Mouse (Mus musculus): ENCODE data around the gene Pm20d2. TPM values are rescaled to one million over a fixed set of nuclear protein-coding genes. Genes with fewer than 3 reads are reported as not detected.

Pm20d2 gene
- 10 to 100 TPM; 15.6 to 42.2 (median 27.4) TPM for total RNA-seq (2022)

DNA sequence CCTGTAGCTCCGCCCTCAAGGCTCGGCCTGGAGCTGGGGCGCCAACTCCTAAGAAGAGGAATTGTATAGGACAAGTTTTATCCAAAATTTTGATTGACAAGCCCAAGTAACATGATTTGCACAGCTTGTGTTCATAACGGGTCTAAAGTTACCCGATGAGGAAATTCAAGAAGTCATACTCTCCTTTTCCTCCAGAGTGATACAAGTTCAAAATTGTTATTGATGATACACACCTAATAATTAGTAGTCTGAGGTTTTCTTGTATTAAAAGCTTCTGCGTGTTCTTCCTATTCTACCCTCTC lies at the start of gene Pm20d2:
Gene Pm20d2 (minus strand): TSS at position 3 of the 302 bp plus-strand sequence.
- no peak for DNase-seq

DNA sequence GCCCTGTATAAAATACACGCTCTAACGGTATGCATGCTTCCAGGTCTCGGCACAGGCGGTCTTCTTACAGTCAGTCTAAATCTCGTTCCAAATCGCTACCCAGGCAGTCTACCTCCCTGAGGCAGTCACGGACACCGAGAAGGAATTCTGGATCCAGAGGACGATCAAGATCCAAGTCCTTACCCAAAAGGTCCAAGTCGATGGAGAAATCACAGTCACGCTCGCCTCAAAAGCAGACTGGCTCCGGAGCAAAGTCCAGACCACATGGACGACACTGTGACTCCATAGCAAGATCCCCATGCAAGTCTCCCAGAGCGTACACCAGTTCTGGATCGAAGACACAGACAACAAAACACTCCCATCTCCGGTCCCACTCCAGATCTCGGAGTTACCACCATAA lies 41.3 kb upstream of the Pm20d2 start:
- DNase-seq: no peak

DNA sequence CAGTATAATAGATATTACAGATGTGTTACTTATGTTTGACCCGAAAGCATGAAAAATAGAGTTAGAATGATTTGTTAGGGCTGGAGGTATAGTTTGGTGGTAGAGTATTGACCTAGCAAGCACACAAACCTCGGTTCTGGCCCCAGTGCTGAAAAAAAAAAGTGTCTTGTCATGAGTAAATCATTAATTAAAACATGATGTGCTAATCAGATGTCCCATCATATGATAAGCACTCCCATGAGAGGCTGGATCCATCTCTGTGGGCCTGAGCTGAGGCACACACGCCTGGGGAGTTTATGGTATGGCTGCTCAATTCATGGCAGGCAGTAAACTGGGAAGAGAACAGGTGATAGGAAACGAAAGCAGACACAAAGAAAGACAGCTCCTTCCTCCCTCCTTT lies 40.1 kb upstream of the Pm20d2 start:
- DNase-seq: no peak

DNA sequence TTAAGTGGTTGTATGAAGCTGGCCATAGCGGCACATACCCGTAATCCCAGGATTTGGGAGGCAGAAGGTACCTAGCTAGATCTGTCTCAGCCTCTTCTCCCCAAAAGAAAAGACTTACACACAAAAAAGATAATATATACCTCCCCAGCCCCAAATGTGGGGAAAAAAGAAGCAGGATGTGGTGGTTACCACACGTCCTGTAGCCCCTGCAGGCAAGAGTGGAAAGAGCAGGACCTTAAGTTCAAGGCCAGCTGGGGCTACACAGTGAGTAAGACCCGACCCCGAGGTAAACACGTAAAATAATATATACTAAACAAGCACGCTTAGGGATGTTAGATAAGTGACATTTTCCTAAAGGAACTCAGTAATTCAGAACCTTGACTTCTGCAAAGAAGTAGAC lies 37.6 kb upstream of the Pm20d2 start:
- DNase-seq: no peak

DNA sequence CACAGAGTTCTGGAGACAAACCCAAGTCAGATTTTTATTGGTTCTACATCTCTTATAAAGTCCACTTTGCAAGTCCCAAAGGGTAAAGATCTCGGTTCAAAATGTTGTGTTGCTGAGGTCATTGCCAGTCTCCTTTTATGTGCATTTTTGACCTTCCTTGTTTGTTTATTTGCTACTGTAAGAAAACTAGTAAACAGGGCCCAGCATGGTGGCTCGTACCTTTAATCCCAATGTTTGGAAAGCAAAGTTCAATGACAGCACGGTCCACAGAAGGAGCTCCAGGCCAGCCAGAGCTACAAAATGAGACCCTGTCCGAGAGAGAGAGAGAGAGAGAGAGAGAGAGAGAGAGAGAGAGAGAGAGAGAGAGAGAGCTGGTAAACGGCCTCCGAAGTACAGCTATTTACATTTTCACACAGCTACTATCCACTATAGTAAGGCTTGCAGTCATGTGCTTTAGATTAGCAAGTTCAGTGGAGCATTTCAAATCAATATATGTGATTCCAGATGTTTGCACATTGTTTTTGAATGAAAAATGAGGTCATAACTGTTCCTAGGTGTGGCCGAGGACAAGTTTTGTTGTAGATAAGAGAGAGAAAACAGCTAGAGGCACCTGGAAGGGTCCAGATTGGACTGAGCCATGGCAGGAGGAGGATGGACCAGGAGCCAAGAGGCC lies 34.6 kb upstream of the Pm20d2 start:
- no peak for DNase-seq

DNA sequence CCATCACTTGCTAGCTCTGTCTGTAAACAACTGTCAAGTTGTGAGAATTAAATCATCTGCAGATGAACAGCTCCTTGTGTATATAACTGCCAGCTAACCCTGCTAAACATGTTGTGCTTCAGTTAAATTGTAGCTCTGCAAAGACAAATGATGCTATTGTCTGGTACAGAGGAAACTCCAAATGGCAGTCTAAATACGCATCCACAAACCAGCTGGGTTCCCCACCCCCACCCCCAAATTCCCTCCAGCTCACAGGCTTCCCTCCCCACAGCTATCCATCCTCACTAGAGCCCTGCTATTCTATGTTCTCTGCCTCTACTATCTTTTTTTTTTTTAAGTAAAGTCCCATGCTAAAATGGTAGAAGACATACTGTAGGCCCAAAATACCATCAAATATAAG lies 32.3 kb upstream of the Pm20d2 start:
- no peak for DNase-seq

DNA sequence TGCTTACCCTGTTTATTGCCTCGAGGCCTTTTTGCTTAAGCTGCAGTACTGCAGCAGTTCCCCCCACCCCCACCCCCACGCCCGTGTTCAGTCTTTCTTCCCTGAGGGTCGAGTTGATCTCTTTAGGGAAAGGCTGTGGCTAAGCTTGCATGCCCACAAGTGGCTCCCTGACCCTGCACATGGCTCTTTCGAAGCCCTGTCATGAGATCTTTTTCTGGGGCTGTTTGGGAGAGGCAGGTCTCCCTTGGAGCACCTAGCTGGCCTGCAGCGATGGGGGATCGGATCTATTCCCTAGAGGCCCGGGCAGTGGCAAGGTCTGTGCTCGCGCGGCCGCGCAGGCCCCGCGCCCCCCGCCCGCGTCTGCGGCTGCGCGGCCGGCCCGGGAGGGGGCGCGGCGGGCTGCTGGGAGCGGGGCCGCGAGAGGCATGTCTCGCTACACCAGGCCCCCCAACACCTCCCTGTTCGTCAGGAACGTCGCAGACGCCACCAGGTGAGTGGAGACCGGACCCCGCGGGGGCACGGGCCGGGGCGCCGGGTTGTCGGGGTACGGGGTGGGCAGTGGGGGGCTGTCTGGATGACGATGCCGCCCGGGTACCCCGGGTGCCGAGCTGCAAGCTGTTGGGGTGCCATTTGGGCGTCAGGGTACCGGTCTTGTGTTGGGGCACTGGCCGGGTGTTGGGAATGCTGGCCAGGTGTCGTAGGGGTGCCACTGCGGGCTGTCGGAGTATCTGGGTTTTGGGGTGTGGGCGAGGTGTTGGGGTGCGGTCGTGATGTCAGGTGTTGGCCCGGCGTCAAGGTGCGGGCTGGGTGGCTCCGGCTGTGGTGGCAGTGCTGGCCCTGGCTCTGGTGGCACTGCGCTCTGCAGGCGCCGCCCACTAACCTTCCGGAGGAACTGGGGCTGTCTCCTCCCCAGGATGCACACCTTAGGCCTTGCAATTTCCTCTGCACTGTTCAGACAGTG lies 19.6 kb upstream of the Pm20d2 start, which contains the start of gene Srsf12:
Gene Srsf12 (plus strand): TSS at position 111 of the 961 bp plus-strand sequence.
- no peak for DNase-seq

DNA sequence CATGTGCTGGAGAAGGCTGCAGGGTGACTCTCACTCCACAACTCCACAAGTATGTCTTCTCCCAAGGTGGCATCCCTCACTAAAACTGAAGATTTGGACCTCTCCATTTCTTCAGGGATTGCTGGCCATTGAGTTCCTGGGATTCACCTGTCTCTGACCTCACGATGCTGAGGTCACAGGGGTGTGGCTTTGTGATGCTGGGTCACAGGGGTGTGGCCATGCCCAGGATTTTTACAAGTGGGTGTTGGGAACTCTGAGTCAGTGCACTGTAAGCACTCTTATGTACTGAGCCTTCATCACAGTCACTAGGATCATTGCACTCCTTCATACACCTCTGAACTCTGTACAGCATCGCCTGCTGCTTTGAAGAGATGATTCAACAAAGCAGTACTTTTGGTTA lies 18.0 kb upstream of the Pm20d2 start:
- DNase-seq: no peak

DNA sequence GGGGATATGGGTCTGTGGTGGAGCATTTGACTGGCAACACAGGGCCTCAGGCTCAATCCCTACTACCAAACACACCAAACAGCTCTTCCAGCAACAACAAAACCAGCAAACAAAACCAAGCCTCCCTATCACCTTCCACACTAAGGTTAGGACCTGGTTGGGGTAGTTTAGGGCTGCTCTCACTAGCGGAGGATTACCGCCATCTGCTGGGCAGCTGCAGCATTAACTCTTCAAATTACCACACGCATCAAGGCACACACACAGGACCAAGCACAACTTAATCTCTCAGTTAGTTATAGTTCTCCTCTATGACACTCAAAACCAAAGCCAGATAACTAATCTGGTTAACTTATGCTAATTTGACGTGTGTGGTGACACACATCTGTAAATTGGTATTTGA lies 15.1 kb upstream of the Pm20d2 start:
- peak; percentile 20 for DNase-seq

DNA sequence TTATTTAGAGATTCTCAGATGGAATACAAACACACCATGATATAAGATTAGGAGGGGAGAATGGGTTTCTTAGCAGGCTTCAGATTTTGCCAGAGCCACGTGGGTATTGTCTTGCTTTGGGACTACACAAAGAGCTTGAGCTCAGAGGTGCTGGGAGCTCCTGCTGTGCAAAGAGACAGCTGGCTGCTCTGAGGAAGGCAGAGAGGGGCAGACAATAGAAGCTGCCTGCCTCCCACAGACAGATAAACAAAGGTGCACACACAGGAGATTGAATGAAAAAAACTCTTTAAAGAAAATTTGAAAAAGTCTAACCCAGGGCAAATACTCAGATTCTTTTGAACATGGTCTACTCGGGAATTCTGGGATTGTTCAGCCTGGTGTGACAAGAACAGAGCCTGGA lies 8.6 kb upstream of the Pm20d2 start:
- DNase-seq: no peak

DNA sequence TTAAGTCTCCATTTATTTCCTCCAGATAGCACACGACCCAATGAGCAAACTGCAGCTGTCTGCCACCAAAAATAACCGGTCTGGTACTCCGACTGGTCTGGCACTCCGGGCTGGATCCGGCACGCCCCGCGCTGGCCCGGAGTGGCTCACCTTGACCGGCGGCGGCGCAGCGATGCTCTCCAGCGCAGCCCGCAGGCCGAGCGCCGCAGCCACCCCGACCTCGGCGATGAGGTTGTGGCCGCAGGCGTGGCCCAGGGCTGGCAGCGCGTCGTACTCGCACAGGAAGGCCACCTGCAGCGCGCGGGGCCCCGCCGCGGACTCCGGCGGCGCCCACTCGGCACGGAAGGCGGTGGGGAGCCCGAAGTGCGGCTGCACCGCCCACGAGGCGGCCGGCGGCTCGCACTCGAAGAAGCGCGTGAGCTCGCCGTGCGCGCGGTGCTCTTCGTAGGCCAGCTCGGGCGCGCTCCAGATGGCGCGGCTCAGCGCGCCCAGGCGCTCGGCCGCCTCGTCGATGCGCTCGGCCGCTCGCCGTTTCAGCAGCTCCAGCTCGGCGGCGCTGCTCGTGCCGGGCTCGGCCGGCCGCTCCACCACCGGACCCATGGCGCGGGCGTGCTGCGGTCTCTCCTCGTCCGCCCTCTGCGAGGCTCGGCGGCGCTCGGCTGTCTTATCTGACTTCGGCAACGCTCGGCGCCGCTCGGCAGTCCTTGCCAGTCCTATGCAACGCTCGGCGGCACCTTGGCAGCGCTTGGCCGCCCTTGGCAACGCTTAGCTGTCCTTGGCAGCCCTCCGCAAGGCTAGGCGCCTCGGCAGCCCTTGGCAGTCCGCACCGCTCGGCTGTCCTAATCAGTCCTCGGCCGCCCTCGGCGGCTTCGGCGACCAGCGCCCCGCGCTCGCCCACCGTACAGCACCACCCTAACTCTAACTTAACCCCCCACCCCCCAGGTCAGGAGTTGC lies 479 bp downstream of the Pm20d2 start:
- DNase-seq: peak; percentile 92

DNA sequence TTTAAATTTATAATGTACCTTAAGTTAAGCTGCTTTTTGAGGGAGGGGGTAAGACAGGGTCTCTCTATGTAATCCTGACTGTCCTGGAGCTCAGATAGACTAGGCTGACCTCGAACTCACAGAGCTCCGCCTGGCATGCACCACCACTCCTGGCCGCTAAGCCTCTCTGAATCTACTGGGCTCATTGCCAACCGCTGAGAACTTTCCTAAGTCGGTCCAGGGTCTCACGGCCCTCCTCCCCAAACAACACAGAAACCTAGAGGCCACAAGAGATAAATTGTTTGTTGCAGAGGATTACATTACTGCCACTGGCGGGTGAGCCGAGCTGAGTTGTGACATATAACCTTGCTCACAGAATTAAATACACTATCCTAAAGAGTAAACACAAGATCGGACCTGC lies 1.4 kb downstream of the Pm20d2 start:
- DNase-seq: peak; percentile 75

DNA sequence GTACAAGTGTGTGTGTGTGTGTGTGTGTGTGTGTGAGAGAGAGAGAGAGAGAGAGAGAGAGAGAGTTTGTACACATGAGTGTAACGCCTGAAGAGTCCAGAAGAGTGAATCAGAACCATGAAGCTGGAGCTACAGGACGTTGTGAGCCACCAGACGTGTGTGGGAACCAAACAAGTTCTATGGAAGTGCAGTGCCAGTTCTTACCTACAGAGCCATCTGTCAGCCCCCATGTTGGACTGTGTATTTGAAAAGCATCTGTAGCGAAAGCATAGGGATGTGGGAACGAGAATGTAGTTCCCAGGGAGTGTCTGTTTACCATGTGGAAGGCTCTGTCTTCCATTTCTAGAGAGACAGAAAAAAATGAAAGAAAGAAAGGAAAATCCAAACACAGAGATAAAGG lies 6.1 kb downstream of the Pm20d2 start:
- DNase-seq: no peak

DNA sequence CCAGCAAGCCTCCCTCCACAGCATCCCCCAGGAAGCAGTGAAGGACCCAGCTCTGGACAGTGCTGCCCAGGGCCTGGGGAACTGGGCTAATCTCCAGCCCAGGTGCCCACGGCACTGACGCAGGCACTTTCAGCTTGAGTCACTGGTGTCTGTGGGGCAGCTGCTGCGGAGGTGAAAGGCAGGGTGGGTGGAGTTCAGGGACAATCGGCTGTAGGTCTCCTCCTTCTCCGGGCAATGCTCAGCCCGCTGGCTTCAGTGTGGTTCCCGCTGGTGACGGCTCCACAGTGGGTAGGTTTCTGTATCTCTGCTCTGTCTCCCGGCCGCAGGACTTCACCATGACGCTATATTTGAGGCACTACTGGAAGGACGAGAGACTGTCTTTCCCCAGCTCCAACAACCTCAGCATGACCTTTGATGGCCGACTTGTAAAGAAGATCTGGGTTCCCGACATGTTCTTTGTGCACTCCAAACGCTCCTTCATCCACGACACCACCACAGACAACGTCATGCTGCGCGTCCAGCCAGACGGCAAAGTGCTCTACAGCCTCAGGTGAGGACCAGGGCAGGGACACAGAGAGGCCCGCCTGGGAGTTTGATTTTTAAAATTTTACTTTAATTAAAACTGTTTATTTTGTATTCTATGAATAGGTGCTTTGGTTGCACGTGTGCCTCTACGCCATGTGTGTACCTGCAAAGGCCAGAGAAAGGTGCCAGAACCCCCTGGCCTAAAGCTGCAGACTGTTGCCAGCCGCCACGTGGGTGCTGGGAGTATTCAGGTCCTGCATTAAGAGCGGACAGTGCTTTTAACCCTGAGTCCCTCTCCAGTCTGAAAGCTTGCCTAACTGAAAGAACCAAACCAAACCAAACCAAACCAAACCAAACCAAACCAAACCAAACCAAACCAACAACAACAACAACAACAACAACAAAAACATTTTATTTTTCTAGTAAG lies 37.2 kb downstream of the Pm20d2 start:
- DNase-seq: no peak

DNA sequence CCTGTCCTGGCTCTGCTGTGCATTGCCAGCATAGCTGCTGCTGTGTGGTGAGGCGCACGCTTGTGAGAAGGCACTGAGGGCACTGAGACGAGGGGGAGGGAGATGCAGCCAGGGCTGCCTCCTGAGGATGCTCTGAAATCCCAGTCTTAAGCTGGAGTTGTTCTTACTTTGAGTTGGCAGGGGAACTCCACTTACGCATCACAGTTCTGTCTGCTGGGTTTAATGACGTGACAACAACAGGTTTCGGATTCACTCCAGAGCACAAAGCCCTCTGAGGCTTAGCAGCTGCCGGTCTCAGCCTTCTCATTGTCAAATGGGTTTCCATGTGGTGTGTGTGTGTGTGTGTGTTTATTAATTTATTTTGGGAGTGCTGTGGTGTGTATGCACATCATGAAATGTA lies 40.4 kb downstream of the Pm20d2 start:
- DNase-seq: no peak

DNA sequence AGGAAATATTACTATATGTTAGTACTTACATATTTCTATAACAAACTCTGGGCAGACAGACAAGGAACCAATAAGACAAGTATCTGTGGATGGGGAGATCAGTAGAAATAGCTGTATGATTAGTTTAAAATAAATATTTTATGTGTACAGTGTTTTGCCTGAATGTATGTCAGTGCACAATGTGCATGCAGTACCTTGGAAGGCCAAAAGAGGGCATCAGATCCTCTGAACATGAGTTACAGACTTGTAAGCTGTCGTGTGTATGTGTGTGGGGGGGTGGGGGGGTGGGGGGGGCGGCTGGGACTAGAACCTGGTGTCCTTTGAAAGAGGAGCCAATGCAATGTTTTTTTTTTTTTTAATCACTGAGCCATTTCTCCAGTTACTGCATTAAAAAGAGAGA lies 41.7 kb downstream of the Pm20d2 start:
- DNase-seq: no peak

DNA sequence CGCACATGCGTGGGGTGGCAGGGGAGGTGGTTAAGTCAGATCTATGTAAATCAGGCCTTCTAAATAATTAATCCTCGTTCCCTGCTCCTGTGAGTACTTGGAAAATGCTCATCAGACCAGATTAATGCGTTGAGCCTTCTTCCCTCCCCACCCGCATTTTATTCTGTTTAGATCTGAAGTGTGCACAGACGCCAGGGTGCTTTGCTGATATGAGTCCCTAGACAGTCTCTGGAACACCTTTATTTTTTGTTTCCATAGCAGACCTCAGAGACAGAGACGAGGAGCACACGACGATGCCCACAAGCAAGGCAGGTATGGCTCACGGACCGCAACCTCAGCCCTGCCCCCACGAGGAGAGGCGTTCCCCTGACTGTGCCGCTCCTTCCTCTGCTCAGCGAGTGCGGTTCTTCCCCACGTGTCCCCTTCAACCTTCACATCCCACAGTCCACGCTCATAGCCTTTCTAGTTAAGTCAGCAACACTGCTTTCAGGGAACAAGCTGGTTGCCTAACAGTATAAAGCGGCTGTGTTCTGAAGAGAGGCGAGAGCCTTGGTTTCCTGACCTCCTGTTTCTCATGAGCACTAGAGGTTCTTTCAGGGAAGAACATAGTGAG lies 42.8 kb downstream of the Pm20d2 start:
- DNase-seq: no peak

DNA sequence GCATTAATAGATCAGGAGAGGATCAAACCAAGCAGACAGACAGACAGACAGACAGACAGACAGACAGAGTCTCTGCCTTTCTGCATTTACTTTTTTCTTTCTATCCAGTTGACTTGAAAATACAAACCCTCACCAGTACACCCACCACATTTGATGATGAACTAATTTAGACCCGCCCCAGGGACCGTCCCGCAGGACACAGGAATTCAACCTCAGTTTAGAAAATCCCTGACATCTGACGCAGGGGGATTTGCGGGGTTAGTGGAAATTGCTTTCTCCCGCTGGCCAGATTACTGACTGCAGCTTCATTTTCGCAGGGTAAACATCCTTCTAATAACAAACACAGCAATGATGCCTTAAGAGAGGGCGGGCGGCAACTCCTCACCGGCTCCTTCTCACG lies 57.3 kb downstream of the Pm20d2 start, which contains the start of gene Gabrr1:
Gene Gabrr1 (plus strand): TSS at position 301 of the 400 bp plus-strand sequence.
- no peak for DNase-seq

DNA sequence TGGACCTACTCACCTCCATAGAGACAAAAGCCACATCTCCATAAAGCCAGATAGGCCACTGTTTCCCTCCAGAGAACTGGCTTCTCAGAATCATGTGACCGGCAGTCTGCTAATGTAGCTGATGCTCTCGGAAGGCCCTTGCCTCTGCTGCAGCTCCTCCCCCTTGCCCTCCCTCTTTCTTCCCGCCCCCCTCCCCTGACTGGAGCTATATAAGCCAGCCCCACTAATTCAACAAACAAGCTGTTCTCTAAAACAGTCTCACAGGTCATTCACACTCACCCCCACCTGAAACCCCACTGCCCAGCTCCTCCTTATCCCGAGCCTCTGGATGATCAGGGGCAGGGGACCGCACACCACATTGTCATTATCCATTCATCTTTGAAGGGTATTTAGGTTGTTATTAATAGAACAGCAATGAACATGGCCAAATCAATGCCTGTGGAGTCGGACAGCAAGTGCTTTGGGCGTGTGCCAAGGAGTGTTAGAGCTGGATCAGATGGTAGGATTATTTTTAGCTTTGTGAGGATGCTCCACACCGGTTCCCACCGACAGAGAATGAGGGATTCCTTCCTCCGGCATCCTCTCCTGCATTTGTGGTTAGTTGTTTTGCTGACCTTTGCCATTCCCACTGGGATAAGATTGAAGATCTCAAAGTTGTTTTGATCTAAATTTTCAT lies 64.0 kb downstream of the Pm20d2 start:
- no peak for DNase-seq

DNA sequence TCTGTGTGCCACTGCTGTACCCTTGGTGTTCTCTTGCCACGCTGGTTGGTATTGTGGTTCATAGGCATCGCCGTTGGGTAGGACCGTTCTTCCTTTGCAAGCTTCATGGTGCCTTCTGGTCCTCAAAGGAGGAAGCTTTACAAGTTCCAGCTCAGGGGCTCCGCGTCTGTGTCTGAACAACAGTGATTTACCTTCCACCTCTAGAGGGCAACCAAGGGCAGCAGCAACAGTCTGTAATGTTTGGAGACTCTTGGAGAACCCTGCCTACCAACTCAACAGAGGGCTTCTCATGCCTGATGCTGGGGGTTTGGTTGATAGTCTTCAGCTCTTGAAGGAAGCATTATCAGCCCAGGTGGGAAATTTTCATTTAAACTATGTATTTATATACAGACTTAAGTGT lies 65.0 kb downstream of the Pm20d2 start:
- DNase-seq: peak; percentile 13
